Mouse (Mus musculus): Measurements from ENCODE around the gene Cdh16. TPM values are rescaled to one million over a fixed set of nuclear protein-coding genes. Genes with fewer than 3 reads are reported as not detected.

Gene Cdh16
- polyA plus RNA-seq, 1 experiment from 2014 or later, result 26.4 TPM

Other genes with a start within 250 kb of the Cdh16 start
- 2.1 and 2.4 TPM in 2 replicates for gene Cmtm4, start 228.6 kb downstream of the Cdh16 start, polyA plus RNA-seq (2014; fragmentation: Nextera tagmentation; extraction: Ambion mirVana)
- 55.0 and 57.0 TPM in 2 replicates for gene Dync1li2, start 181.3 kb downstream of the Cdh16 start, polyA plus RNA-seq (2014; fragmentation: Nextera tagmentation; extraction: Ambion mirVana)
- 0.18 TPM in 1 of 2 replicates, not detected in the other for gene Terb1, start 114.5 kb downstream of the Cdh16 start, polyA plus RNA-seq (2014; fragmentation: Nextera tagmentation; extraction: Ambion mirVana)
- 73.3 and 80.0 TPM in 2 replicates for gene Nae1, start 89.8 kb downstream of the Cdh16 start, polyA plus RNA-seq (2014; fragmentation: Nextera tagmentation; extraction: Ambion mirVana)
- 2.2 and 2.3 TPM in 2 replicates for gene Car7, start 89.7 kb downstream of the Cdh16 start, polyA plus RNA-seq (2014; fragmentation: Nextera tagmentation; extraction: Ambion mirVana)
- gene Pdp2, start 32.9 kb downstream of the Cdh16 start, polyA plus RNA-seq (2014; fragmentation: Nextera tagmentation; extraction: Ambion mirVana), result 5.4 and 6.4 TPM in 2 replicates
- 338 and 417 TPM in 2 replicates for gene Rrad, start 6.9 kb upstream of the Cdh16 start, polyA plus RNA-seq (2014; fragmentation: Nextera tagmentation; extraction: Ambion mirVana)
- 198 and 201 TPM in 2 replicates for gene Ciao2b, start 17.6 kb upstream of the Cdh16 start, polyA plus RNA-seq (2014; fragmentation: Nextera tagmentation; extraction: Ambion mirVana)
- gene Ces2a, start 109.6 kb upstream of the Cdh16 start, polyA plus RNA-seq (2014; fragmentation: Nextera tagmentation; extraction: Ambion mirVana), result not detected in 2 replicates
- gene Ces2b, start 207.2 kb upstream of the Cdh16 start, polyA plus RNA-seq (2014; fragmentation: Nextera tagmentation; extraction: Ambion mirVana), result not detected in 2 replicates
- gene Ces2c, start 222.7 kb upstream of the Cdh16 start, polyA plus RNA-seq (2014; fragmentation: Nextera tagmentation; extraction: Ambion mirVana), result not detected in 2 replicates